Mouse (Mus musculus) embryonic stem cell, embryonic (primary cell): ENCODE data around the gene Stard13.

Source experiments
- CTCF ChIA-PET, 4 experiments: fragments of 300-600 bp in 2 of 4; fragments of 350-600 bp in 2 of 4; sonication (Branson Sonifier 250); formaldehyde crosslinking; loops; one replicate each; lab custom pipeline; 2022; ENCODE audit warnings: inconsistent platforms in 2 of 4; lab: Charles Lee
- POLR2A ChIA-PET, 4 experiments: fragments of 300-600 bp in 2 of 4; fragments of 350-600 bp in 2 of 4; sonication (Branson Sonifier 250); formaldehyde crosslinking; loops; one replicate each; lab custom pipeline; 2022; ENCODE audit warnings: antibody characterized with exemption in 4 of 4, inconsistent platforms in 1 of 4; lab: Charles Lee

Stard13 gene

DNA sequence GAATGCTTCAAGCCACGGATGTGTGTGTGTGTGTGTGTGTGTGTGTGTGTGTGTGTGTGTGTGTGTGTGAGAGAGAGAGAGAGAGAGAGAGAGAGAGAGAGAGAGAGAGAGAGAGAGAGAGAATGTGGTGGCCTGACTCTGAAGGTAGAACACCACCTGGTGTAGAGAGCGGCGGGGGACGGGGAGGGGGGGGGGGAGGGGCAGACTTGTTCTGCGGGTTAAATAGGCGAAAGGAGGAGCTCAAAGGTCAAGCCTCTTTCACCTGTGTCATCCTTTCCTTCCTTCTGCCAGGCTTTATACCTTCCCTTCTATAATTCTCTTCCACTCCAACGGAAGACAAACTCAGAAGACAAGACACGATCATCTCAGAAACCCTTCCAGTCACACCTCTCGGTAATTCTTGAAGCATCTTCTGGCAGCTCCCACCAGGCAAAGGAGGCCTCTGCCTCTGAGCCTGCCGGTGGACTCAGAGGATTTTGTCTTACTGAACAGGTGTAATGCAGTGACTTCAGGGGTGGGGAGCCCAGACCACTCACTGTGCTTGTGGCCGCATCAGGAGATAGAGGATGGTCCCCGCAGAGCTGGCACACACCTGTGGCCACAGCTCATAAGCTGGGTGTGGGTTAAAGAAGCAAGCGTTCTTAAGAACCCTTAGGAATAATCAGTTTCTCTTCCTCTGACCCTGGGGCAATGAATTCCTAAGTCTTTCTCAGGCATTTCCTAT lies 898 bp downstream of the Stard13 start:
- CTCF ChIA-PET, result interaction anchor here in 2 of 4 experiments (0.6 to 1.1 kb wide), 2 partner anchors 117 to 454 kb away, joined by 3 to 6 read pairs; no protein-coding TSS in a partner anchor
- POLR2A ChIA-PET, result interaction anchor here in 3 of 4 experiments (0.5 to 2.1 kb wide), 5 partner anchors 14 to 392 kb away, joined by 3 to 7 read pairs (median 3); no protein-coding TSS in a partner anchor

DNA sequence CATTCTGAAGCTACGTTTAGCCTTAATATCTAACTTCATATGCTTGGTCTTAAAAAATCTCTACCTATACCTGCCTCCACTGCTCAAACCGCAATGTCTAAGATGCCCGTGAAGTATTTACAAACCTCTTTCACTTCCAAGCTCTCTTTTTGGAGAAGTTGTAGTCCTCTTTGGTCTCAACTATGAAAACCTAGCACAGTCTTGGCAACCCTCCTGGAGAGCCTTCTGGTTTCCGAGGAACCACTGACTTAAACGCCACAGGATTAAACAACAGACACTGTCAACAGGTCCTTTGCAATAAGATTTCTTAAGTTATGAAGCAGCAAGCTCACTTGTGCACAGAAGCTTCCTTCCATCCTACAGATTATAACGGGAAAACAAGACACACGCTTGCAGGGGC lies 1.8 kb downstream of the Stard13 start:
- POLR2A ChIA-PET, result interaction anchor here in 1 of 4 experiments (0.6 kb wide), 1 partner anchor 139 kb away, joined by 6 read pairs; no protein-coding TSS in a partner anchor
- CTCF ChIA-PET, result no interaction called here

DNA sequence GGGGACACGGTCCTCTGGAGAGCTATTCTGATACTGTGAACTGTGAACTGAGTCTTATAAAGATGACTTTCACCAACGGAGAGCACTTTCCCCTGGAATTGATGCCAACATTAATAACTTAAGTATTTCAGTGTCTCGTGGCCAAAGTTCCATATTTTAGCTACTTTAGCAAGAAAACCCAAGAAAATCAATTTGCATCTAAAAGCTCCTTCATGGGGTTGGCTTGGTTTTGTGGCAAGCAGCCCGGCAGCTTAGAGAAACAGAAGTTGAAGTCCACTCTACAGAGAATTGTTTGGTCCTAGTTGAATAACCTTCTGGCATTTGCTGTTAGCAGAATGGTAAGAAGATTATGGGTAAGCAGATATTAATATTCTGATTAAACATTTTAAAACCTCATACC lies 2.2 kb downstream of the Stard13 start:
- ChIA-PET CTCF (interaction anchor here in 1 of 4 experiments (0.6 kb wide), 1 partner anchor 320 kb away, joined by 5 read pairs; no protein-coding TSS in a partner anchor), POLR2A (interaction anchor here in 1 of 4 experiments (0.6 to 2.4 kb wide), 2 partner anchors 12 to 139 kb away, joined by 6 to 16 read pairs; no protein-coding TSS in a partner anchor)

DNA sequence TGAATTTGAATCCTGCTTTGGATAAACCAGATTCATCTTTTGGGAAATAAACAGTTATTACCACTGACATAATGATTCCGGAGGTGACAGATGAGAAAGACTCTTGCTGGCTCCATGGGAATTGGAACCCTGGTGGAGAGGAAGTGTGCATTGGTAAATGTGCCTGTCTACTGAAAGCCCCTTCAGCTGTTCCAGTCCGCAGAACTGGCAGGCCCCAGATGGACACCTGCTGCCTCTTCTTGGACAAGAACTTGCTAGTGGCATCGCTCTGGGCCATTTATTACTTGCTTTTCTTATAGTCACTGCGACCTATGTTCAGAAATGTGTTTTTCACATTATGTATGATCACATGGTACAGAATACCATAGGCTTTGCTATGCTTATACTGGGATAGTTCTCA lies 3.2 kb downstream of the Stard13 start:
- CTCF ChIA-PET, result interaction anchor here in 1 of 4 experiments (0.5 kb wide), 1 partner anchor 96 kb away, joined by 3 read pairs; no protein-coding TSS in a partner anchor

DNA sequence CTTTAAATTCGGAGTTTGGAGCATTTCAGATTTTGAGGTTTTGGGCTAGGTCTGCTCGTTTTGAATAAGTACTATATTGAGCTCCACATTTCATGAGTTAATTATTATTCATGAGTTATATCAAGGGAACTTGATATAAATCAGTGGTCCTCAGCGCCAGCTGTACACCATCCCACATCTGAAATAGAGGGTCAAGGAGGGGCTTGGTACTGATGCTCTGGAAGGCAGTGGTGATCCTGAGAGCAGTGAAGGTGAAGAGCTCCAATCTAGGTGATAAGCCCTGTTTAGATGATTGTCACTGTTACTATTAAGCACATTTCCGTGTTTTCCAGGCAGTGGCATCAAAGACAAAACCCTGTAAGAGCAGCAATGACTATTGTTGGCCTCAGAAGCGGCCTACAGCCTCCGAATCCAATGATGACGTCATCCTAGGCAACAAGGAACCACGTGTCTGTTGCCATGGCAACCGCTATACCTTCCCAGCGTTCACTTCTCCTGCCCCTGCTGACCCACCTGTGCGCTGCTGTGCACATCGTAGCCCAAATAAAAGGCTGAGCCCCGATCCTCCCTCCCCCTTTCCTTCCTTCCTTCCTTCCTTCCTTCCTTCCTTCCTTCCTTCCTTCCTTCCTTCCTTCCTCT lies 5.2 kb downstream of the Stard13 start:
- ChIA-PET POLR2A (no interaction called here), CTCF (no interaction called here)

More for the DNA sequence above, 3.2 kb downstream of the Stard13 start:
- POLR2A ChIA-PET, result interaction anchor here in 2 of 4 experiments (0.5 to 2.4 kb wide), 2 partner anchors 11 to 553 kb away, joined by 3 to 16 read pairs; no protein-coding TSS in a partner anchor

DNA sequence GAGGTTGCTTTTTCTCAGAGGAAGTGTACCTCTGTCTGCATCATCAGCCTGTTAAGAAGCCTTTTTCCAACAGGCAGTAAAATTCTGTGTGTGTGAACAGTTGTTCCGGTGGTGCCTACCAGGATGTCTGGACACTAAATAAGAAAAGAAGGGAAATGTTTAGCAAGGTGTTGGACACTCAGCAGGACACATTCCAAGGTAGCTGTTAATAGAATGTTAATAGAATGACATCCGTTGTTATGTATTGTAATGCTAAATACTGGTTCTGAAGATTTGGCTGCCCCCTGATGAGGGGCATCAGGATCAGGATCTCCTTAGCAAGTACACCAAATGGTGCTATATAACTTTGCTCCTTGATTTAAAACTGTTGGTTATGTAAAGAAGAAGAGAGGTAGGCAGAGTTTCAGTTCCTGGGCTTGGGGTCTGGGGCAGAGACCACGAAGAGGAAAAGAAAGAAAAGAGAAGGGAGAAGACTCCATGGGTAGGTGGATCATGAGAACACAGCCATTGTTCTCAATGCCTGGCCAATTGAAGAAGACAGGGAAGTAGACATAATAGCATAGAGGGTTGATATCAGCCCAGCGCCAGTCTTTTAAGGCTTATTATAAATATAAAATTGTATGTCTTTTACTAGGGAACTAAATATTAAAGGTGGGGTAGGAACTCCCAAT lies 9.8 kb downstream of the Stard13 start:
- CTCF ChIA-PET, result no interaction called here
- POLR2A ChIA-PET, result no interaction called here

DNA sequence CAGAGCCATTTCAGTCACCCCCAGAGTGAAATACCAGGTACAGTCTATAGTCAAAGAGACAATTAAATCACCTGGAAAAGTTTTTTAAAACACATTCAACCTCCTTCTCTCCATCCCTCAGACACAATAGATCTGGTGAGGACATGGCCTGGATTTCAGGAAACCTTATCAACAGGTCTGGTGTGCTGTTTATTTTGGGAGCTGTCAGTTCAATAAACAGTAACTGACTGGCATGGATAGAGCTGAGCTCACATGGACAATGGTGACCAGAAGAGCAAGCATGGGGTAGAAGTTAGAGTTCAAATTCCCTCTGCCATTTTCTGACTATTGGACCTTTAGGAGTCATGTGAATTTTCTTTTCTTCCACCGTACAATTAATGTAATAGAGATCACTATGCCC lies 10.8 kb downstream of the Stard13 start:
- ChIA-PET POLR2A (no interaction called here), CTCF (interaction anchor here in 1 of 4 experiments (0.6 kb wide), 1 partner anchor 442 kb away, joined by 3 read pairs; no protein-coding TSS in a partner anchor)

DNA sequence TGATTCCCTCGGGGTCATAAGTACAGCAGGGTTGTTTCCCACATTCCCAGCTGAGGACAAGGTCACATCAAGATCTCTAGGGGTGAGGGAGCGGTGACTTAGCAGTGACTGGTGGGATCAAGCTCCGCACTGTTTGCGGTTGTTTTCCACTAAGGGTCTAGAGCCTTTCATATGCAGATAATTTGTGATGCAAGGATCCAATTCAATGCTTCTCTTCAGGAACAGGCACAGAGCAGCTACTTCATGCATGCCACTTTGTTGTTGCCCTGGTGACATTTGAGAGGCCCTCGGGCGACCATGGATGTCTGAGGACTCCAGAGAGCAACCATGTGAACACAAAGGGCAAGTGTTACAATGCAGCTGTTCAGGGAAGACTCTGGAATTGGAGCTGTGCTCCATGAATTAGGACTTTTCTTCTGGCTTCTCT lies 14.9 kb downstream of the Stard13 start:
- ChIA-PET POLR2A (interaction anchor here in 3 of 4 experiments (0.5 to 1.6 kb wide), 8 partner anchors 12 to 703 kb away, joined by 3 to 16 read pairs (median 3); no protein-coding TSS in a partner anchor), CTCF (interaction anchor here in 1 of 4 experiments (1.1 to 1.2 kb wide), 2 partner anchors 116 to 149 kb away, joined by 3 read pairs; no protein-coding TSS in a partner anchor)

DNA sequence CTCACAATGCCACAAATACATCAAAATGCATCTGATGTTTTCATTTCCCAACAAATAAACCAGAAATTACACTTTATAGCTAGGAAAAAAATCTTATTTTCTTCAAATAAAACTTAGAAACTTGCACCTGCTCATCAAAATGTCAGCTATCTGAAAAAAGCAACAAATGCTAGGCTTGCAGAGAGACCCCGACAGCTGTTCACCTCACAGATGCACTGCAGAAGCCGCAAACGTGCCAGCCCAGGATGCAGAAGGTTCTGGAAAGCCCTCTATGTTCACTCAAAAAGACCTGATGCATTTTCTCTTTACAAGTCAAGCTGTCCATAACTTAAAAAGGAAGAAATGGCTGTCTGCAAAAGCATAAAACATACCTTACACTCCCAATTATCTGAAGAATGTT lies 20.5 kb downstream of the Stard13 start:
- ChIA-PET CTCF (no interaction called here), POLR2A (no interaction called here)

DNA sequence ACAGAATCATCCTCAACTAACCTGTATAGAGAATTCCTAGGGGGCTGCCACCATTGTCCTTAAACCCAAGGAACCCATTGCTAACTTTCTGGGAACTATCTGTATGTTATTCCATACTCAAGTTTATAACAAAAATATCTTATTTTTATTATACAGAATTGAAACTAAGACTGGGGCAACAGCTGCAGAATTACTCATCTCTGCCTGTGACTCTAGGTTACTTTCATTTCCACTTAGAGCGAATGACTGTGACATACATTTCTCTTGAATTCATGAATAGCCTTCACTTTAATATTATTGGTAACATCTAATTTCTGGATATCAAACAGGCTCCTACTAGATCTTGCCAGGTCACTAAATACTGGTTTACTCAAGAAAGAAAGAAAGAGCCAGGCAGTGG lies 22.8 kb downstream of the Stard13 start:
- CTCF ChIA-PET, result no interaction called here
- POLR2A ChIA-PET, result interaction anchor here in 1 of 4 experiments (0.6 kb wide), 1 partner anchor 551 kb away, joined by 4 read pairs; no protein-coding TSS in a partner anchor

DNA sequence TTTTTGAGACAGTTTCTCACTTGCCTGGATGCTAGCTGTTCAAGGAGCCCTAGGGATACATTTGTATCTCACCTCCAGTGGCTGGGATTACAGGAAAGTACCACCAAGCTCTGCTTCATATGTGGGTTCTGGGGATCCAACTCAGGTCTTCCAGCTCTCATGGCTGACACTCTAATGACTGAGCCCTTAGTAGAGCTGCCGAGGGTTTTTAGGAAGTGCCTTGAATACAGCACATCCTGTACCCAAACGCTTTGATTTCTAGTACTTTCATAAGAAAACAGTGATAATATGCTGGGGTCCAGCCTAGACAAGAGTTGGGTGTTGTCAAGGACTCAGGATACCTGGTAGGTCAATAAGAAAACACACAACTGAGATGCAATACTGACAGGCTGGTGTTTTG lies 23.6 kb downstream of the Stard13 start:
- ChIA-PET CTCF (no interaction called here), POLR2A (no interaction called here)

DNA sequence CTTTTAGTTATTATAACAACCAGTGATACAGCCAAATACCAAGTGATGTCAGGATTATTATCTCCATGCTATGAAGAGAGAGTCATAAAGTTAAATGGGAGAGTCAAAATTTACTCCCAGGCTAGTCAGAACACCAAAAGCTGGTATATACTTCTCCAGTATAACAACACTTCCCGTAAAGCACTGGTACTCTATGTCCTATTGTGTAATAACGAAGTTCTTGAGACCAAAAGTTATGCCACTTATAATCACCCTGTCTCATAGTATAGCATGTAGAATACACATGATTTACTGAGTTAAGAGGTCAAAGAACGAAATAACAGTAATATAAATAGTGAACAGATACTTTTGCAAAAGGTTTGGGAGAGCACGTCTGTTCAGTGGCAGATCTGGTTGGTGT lies 28.6 kb downstream of the Stard13 start:
- CTCF ChIA-PET, result no interaction called here
- POLR2A ChIA-PET, result no interaction called here

DNA sequence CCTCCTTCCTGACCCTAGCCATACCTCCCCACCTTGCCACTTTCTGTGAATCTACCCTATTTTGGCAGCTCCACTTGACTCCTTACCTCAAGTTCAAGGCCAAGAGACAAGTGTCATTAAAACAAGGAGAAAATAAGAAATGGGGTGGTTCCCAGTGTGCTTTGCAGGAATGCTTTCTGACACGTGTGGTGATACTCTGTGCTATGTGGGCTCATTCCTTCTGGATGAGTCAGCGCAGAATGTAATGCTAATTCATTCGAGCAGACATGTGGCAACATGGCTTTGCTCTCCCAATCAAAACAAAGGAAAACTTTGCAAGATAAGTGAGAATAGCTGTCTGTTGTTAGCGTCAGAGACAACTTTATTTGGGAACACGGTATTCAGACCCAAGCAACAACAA lies 30.7 kb downstream of the Stard13 start:
- ChIA-PET CTCF (no interaction called here), POLR2A (no interaction called here)

DNA sequence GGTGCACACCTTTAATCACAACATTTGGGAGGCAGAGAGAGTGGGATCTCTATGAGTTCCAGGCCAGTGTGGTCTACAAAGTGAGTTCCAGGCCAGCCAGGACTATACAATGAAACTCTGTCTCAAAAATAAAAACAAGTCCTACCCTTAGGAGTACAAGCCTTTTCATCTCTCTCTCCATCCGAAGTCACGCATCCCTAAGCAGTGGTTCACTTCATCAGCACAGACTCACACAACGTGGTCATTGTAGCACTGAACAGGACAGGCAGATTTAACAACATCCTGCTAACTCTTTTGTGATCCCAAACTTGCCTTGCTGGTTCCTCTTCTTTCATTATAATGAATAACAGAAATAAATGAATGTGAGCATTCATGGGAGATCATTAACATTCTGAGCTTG lies 32.4 kb downstream of the Stard13 start:
- CTCF ChIA-PET, result no interaction called here
- POLR2A ChIA-PET, result no interaction called here

DNA sequence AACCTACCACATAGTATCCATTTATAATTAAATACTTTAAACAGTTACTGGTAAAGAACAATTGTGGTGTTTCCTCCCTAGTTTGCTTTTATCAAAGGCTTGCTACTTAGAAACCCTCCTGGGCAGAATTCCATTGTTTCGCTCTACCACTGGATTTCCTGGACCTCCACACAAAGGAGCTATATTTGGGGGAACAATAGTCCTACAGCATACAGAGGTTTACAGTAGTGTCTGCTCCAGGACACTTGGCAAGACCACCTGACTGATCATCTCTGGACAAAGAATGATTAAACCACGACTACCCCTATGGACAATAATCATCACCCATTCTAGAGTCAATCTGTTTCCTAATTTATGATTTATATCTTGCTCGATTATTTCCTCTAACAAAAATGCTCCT lies 34.4 kb downstream of the Stard13 start:
- ChIA-PET CTCF (interaction anchor here in 1 of 4 experiments (0.6 kb wide), 1 partner anchor 25 kb away, joined by 5 read pairs; no protein-coding TSS in a partner anchor), POLR2A (interaction anchor here in 1 of 4 experiments (0.6 kb wide), 1 partner anchor 33 kb away, joined by 6 read pairs; no protein-coding TSS in a partner anchor)

DNA sequence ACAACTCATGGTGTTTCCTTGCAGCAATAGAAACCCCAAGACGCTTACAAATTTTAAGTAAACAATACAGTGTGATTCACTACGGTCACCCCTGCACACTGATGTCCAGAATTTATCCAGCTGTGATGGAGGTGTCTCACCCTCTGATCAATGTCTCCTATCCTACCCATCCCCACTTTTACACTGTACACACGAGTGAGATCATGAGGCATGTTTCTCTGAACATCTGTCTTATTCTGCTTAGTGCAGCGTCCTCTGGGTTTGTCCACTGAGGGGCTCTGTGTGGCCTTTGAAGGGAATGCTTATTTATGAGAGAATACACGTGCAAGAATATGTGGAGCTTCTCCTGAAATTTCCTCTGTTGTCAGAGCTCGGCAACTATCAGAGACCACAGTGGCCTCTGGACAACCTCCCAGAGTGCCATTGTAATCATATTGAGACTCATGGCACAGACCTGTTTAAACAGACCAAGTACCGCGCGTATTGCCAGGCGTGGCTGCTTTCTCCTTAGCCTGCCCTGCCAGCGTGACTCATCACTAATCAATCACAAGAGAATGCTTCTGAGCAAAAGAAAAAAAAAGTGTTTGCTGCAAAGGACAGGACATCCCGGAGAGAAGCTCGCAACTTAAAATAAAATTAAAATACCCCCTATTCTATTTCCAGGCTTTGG lies 36.9 kb downstream of the Stard13 start:
- ChIA-PET CTCF (no interaction called here), POLR2A (no interaction called here)

DNA sequence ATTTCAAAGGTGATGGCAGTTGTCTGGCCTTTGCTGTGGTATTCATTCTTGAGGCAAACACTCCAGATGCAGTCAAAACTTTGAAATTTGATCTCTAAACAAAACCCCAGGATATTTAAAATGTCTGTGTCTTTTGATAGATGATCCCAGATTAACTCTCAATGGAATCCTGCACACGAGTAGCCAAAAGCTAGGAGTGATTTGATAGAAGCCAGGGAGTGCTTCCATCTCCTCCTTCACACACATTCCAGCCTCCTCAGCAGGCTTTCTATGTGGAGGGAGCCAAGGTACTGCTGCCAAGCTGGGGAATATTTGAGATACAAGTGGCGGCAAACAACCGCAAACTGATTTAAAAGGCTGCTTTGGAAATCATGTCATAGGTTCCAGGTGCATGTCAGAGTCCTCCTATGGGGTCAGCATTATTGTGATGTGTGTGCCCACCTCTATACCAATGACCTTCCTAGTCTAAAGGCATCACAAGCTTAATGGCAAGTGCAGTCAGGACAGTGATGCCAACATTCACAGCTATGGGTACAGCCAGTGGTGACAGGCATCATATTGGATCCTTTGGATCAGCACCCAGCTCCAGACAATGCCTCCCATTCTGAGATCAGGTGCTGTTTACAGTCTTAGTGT lies 39.6 kb downstream of the Stard13 start:
- ChIA-PET POLR2A (no interaction called here), CTCF (no interaction called here)

DNA sequence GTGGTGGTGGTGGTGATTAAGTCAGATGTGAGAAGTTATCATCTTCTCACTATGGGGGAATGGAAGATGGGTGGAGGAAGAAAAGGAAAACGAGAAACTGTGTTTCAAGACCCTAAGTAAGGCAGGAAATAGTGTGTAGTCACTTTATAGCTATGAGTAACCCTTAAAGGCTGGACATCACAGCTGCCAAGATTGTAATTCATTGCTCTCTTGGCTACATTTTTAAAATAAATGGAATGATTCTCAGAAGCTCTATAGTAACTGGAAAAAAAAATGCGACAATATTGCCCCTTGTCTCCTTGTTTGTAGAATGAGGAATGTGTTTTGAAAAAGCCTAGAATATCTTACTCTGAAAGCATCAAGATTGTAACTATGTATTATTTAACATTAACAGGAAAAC lies 41.4 kb downstream of the Stard13 start:
- POLR2A ChIA-PET, result no interaction called here
- CTCF ChIA-PET, result no interaction called here
